Mouse (Mus musculus): Measurements from ENCODE around the gene Sesn3.

DNA sequence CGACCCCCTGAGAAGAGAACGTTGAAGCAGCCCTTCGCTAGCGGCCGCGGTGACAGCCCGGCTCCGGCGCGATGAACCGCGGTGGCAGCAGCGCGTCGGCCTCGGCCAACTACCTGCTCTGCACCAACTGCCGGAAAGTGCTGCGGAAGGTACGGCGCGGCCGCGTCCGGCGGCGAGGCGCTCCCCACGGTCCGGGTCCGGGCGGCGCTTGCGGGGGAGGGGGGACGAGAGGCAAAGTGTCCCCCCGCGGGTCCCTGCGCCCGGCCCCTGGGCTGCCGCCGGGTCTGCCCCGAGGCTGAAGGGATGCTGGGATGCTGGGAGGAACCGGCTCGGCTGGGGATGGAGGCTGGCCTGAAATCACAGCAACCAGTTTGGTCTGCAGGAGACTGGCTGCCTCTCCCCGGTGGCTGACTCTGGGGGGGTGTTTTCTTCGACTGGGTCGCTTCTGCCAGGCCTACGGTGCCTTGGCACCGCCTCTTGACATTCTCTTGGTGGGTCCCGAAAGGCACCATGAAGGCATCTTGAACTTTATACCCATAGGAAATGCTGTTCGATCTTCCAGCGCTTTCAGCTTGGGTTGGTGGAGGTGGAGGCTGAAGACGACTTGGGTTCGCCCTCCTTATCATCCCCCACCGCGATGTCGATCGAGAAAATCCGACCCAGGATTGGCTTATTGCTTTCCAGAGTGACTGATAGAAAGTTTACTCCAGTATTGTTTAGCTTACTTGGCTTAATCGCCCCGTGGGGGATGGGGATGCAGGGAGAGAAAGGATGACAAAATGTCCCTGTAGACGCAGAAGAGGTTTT lies 1.8 kb downstream of the Sesn3 start:
- TF ChIP-seq CTCF (IDR thresholded peaks at IDR 0.05; ENCODE audit: control insufficient read depth, insufficient read depth, insufficient replicate concordance, low read depth, low read length) (no peak), POLR2A (IDR thresholded peaks at IDR 0.05; ENCODE audit: control insufficient read depth, low read depth, low read length) (peak; percentile 68)
